Mouse (Mus musculus) c-Kit-positive CD71-negative TER-119-negative erythroid progenitor cells, embryonic 14.5 days (primary cell): ENCODE results near the gene Draxin.
"Not testable (repeated sequence)": the region's sequence is repeated elsewhere in the genome, so short reads cannot be mapped to it uniquely, and the experiment has no call there.

Experiments used
- DNase-seq: peaks from one replicate; pipeline ENCODE4 v3.0.0-alpha.2; 2013; ENCODE audit warnings: low read depth

Draxin gene

GRCm38 (mm10) chr4:148130561-148131413 is at the start of gene Draxin:
Gene Draxin (minus strand): TSS chr4:148130698.
- no peak for DNase-seq

- DNase-seq, result no peak
Measured at GRCm38 (mm10) chr4:148177716-148178115, 47.2 kb upstream of the Draxin start.

- DNase-seq, result not testable (repeated sequence)
Measured at GRCm38 (mm10) chr4:148176603-148177002, 46.1 kb upstream of the Draxin start.

- DNase-seq, result no peak
Measured at GRCm38 (mm10) chr4:148174495-148174862, 44.0 kb upstream of the Draxin start.

GRCm38 (mm10) chr4:148173811-148174494 is 43.5 kb upstream of the Draxin start:
- DNase-seq, result no peak

GRCm38 (mm10) chr4:148171261-148171660 is 40.8 kb upstream of the Draxin start:
- DNase-seq, result no peak

GRCm38 (mm10) chr4:148170842-148171241 is 40.3 kb upstream of the Draxin start:
- no peak for DNase-seq

GRCm38 (mm10) chr4:148169586-148169985 is 39.1 kb upstream of the Draxin start:
- no peak for DNase-seq

- peak; percentile 40 for DNase-seq
Measured at GRCm38 (mm10) chr4:148168287-148168686, 37.8 kb upstream of the Draxin start.

GRCm38 (mm10) chr4:148166986-148167385 is 36.5 kb upstream of the Draxin start:
- DNase-seq, result peak; percentile 48

- no peak for DNase-seq
Measured at GRCm38 (mm10) chr4:148166431-148166830, 35.9 kb upstream of the Draxin start.

GRCm38 (mm10) chr4:148165551-148165950 is 35.1 kb upstream of the Draxin start:
- DNase-seq, result no peak

- no peak for DNase-seq
Measured at GRCm38 (mm10) chr4:148164461-148164860, 34.0 kb upstream of the Draxin start.

- DNase-seq, result no peak
Measured at GRCm38 (mm10) chr4:148164002-148164439, 33.5 kb upstream of the Draxin start.

- DNase-seq, result no peak
Measured at GRCm38 (mm10) chr4:148160436-148161390, 30.2 kb upstream of the Draxin start, which contains the start of the genes Fbxo44 and Fbxo2. Gene Fbxo44 (minus strand): TSS chr4:148160482. Gene Fbxo2 (plus strand): TSS chr4:148160621.

GRCm38 (mm10) chr4:148159544-148160435 is 29.3 kb upstream of the Draxin start:
- DNase-seq, result peak; percentile 64

- DNase-seq, result no peak
Measured at GRCm38 (mm10) chr4:148158436-148159348, 28.2 kb upstream of the Draxin start.

- DNase-seq, result no peak
Measured at GRCm38 (mm10) chr4:148154982-148155381, 24.5 kb upstream of the Draxin start.

- DNase-seq, result no peak
Measured at GRCm38 (mm10) chr4:148154006-148154405, 23.5 kb upstream of the Draxin start.

GRCm38 (mm10) chr4:148152547-148152946 is 22.0 kb upstream of the Draxin start:
- DNase-seq, result no peak
